Mouse (Mus musculus) C2C12 (cell line): ENCODE data around the gene Crtc2.

Experiments used
- CEBPB ChIP-seq: IDR thresholded peaks from one replicate; pipeline ENCODE4 v1.6.1; 2011; ENCODE audit warnings: low read depth, mild to moderate bottlenecking, control low read depth, moderate library complexity
- CTCF ChIP-seq: IDR thresholded peaks from one replicate; pipeline ENCODE4 v1.5.1; 2011; ENCODE audit not compliant: control insufficient read depth, insufficient read depth, insufficient read length
- MAX ChIP-seq: IDR thresholded peaks from one replicate; pipeline ENCODE4 v1.6.1; 2011; ENCODE audit warnings: mild to moderate bottlenecking, control low read depth
- MYOG ChIP-seq: IDR thresholded peaks from one replicate; pipeline ENCODE4 v1.6.1; 2011; ENCODE audit not compliant: control insufficient read depth, insufficient read length; ENCODE audit errors: extremely low read depth
- USF1 ChIP-seq: IDR thresholded peaks from one replicate; pipeline ENCODE4 v1.6.1; 2011; ENCODE audit warnings: low read depth, mild to moderate bottlenecking, control low read depth, moderate library complexity

- no peak for TF ChIP-seq USF1
- TF ChIP-seq CEBPB: no peak
- TF ChIP-seq MAX: no peak
- no peak for TF ChIP-seq CTCF
- TF ChIP-seq MYOG: no peak
These were observed 1.9 kb downstream of the Crtc2 start for GRCm38 (mm10) chr3:90255784-90256353.
